Mouse (Mus musculus): Measurements from ENCODE around the gene Zmym1. TPM values are rescaled to one million over a fixed set of nuclear protein-coding genes. Genes with fewer than 3 reads are reported as not detected.
"Not testable (repeated sequence)": the region's sequence is repeated elsewhere in the genome, so short reads cannot be mapped to it uniquely, and the experiment has no call there.

The Zmym1 gene
- polyA plus RNA-seq (2011; ENCODE audit: insufficient read depth, insufficient read length, low read depth, missing spikeins): 46.0 and 57.4 TPM in 2 replicates

GRCm38 (mm10) chr4:127060585-127061290 is at the start of gene Zmym1:
TSS of gene Zmym1 (minus strand) at chr4:127061152.
- H3K4me1 ChIP-seq (ENCODE audit: control insufficient read depth, insufficient read depth, low read length): peaks cover 2% of the 10 kb centered on the region
- no peaks in the 10 kb centered on the region for H3K27me3 ChIP-seq (ENCODE audit: control insufficient read depth, insufficient read depth, low read length, poor library complexity, severe bottlenecking)
- H3K36me3 ChIP-seq (ENCODE audit: control insufficient read depth, insufficient read depth, low read length, poor library complexity, severe bottlenecking): peaks cover 30% of the 10 kb centered on the region
- no peaks in the 10 kb centered on the region for H3K9me3 ChIP-seq (replicated peaks; ENCODE audit: control insufficient read depth, insufficient read depth, low read length, poor library complexity, severe bottlenecking)
- peak within 1 kb of the TSS; percentile 54 for H3K27ac ChIP-seq (ENCODE audit: insufficient read depth, low read length)
- peak within 1 kb of the TSS; percentile 73 for H3K9ac ChIP-seq (ENCODE audit: low read depth, poor library complexity, severe bottlenecking)
- no peak for TF ChIP-seq CTCF (IDR thresholded peaks at IDR 0.05; ENCODE audit: low read depth, low read length)
- no peak for TF ChIP-seq EP300 (IDR thresholded peaks at IDR 0.05; ENCODE audit: insufficient read depth, low read depth, low read length)
- peak; percentile 85 for TF ChIP-seq POLR2A (IDR thresholded peaks at IDR 0.05; ENCODE audit: insufficient read depth, low read length)
- H3K4me3 ChIP-seq (ENCODE audit: low read depth, low read length): peak within 1 kb of the TSS; percentile 75

- Histone ChIP-seq H3K36me3 (ENCODE audit: control insufficient read depth, insufficient read depth, low read length, poor library complexity, severe bottlenecking) (no peaks in the 10 kb centered on the region; the same call in none of the 2 replicates), H3K27ac (ENCODE audit: insufficient read depth, low read length) (no peak overlapping the region), H3K9me3 (replicated peaks; ENCODE audit: control insufficient read depth, insufficient read depth, low read length, poor library complexity, severe bottlenecking) (0 out of 2 replicates have a peak, but pooled peaks cover 3% of the 10 kb centered on the region), H3K27me3 (ENCODE audit: control insufficient read depth, insufficient read depth, low read length, poor library complexity, severe bottlenecking) (no peaks in the 10 kb centered on the region), H3K4me1 (ENCODE audit: control insufficient read depth, insufficient read depth, low read length) (no peaks in the 10 kb centered on the region), H3K4me3 (ENCODE audit: low read depth, low read length) (no peak overlapping the region), H3K9ac (ENCODE audit: low read depth, poor library complexity, severe bottlenecking) (no peak overlapping the region)
- no peak for TF ChIP-seq CTCF (IDR thresholded peaks at IDR 0.05; ENCODE audit: low read depth, low read length)
- no peak for TF ChIP-seq POLR2A (IDR thresholded peaks at IDR 0.05; ENCODE audit: insufficient read depth, low read length)
Measured at GRCm38 (mm10) chr4:127110570-127110969, 49.6 kb upstream of the Zmym1 start.

DNA sequence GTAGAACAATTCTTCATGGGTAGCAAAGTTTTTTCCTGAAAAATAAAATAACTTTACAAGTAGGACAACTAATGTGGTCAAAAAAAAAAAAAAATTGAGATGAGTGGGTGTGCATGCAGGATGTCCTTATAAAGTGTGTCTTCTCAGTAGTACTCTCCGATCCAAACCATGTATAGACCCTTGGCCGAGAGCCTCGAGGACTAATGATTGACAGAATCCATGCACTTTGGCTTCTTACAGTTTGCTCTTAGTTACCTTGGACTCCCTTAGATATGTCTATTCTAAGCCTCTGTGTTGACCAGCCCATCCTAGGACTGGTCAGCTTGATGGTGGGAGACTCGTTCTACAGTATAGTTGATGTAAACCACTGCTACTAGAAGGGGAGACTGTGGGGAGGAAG is 46.6 kb upstream of the Zmym1 start:
- no peaks in the 10 kb centered on the region for H3K4me1 ChIP-seq (ENCODE audit: control insufficient read depth, insufficient read depth, low read length)
- 0 out of 2 replicates have a peak, but pooled peaks cover 3% of the 10 kb centered on the region for H3K9me3 ChIP-seq (replicated peaks; ENCODE audit: control insufficient read depth, insufficient read depth, low read length, poor library complexity, severe bottlenecking)
- no peak for TF ChIP-seq EP300 (IDR thresholded peaks at IDR 0.05; ENCODE audit: insufficient read depth, low read depth, low read length)
- no peak for TF ChIP-seq POLR2A (IDR thresholded peaks at IDR 0.05; ENCODE audit: insufficient read depth, low read length)
- no peak for TF ChIP-seq CTCF (IDR thresholded peaks at IDR 0.05; ENCODE audit: low read depth, low read length)
- no peak overlapping the region for H3K9ac ChIP-seq (ENCODE audit: low read depth, poor library complexity, severe bottlenecking)
- peaks cover 2% of the 10 kb centered on the region for H3K36me3 ChIP-seq (ENCODE audit: control insufficient read depth, insufficient read depth, low read length, poor library complexity, severe bottlenecking)
- no peaks in the 10 kb centered on the region for H3K27me3 ChIP-seq (ENCODE audit: control insufficient read depth, insufficient read depth, low read length, poor library complexity, severe bottlenecking)
- no peak overlapping the region for H3K4me3 ChIP-seq (ENCODE audit: low read depth, low read length)
- H3K27ac ChIP-seq (ENCODE audit: insufficient read depth, low read length): no peak overlapping the region

GRCm38 (mm10) chr4:127099552-127099951 is 38.6 kb upstream of the Zmym1 start:
- not testable (repeated sequence) for H3K4me3 ChIP-seq (ENCODE audit: low read depth, low read length); H3K9me3 ChIP-seq (replicated peaks; ENCODE audit: control insufficient read depth, insufficient read depth, low read length, poor library complexity, severe bottlenecking); H3K36me3 ChIP-seq (ENCODE audit: control insufficient read depth, insufficient read depth, low read length, poor library complexity, severe bottlenecking); H3K9ac ChIP-seq (ENCODE audit: low read depth, poor library complexity, severe bottlenecking); H3K4me1 ChIP-seq (ENCODE audit: control insufficient read depth, insufficient read depth, low read length); H3K27me3 ChIP-seq (ENCODE audit: control insufficient read depth, insufficient read depth, low read length, poor library complexity, severe bottlenecking); H3K27ac ChIP-seq (ENCODE audit: insufficient read depth, low read length)

- TF ChIP-seq POLR2A (IDR thresholded peaks at IDR 0.05; ENCODE audit: insufficient read depth, low read length) (no peak), EP300 (IDR thresholded peaks at IDR 0.05; ENCODE audit: insufficient read depth, low read depth, low read length) (no peak), CTCF (IDR thresholded peaks at IDR 0.05; ENCODE audit: low read depth, low read length) (no peak)
- H3K4me3 ChIP-seq (ENCODE audit: low read depth, low read length): no peak overlapping the region
- H3K9me3 ChIP-seq (replicated peaks; ENCODE audit: control insufficient read depth, insufficient read depth, low read length, poor library complexity, severe bottlenecking): no peaks in the 10 kb centered on the region
- no peak overlapping the region for H3K27ac ChIP-seq (ENCODE audit: insufficient read depth, low read length)
- no peaks in the 10 kb centered on the region; the same call in 1 of the 2 replicates for H3K36me3 ChIP-seq (ENCODE audit: control insufficient read depth, insufficient read depth, low read length, poor library complexity, severe bottlenecking)
- no peaks in the 10 kb centered on the region for H3K4me1 ChIP-seq (ENCODE audit: control insufficient read depth, insufficient read depth, low read length)
- H3K27me3 ChIP-seq (ENCODE audit: control insufficient read depth, insufficient read depth, low read length, poor library complexity, severe bottlenecking): no peaks in the 10 kb centered on the region
- no peak overlapping the region for H3K9ac ChIP-seq (ENCODE audit: low read depth, poor library complexity, severe bottlenecking)
Measured at GRCm38 (mm10) chr4:127095090-127095489, 34.1 kb upstream of the Zmym1 start.

DNA sequence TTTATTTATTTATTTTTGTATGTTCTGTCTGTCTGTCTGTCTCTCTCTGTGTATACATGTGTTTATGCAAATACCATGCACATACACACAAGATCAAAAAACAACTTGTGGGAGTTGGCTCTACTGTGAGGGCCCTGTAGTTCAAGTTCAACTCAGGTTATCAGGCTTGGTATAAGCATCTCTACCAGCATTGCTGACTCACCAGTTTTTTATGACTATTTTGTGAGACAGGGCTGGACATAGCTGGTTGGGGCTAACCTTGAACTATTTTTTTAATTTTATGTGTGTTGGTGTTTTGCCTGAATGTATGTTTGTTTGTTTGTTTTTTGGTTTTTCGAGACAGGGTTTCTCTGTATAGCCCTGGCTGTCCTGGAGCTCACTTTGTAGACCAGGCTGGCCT is 30.2 kb upstream of the Zmym1 start:
- no peaks in the 10 kb centered on the region for H3K9me3 ChIP-seq (replicated peaks; ENCODE audit: control insufficient read depth, insufficient read depth, low read length, poor library complexity, severe bottlenecking)
- H3K4me1 ChIP-seq (ENCODE audit: control insufficient read depth, insufficient read depth, low read length): no peaks in the 10 kb centered on the region
- H3K9ac ChIP-seq (ENCODE audit: low read depth, poor library complexity, severe bottlenecking): no peak overlapping the region
- TF ChIP-seq CTCF (IDR thresholded peaks at IDR 0.05; ENCODE audit: low read depth, low read length) (no peak), POLR2A (IDR thresholded peaks at IDR 0.05; ENCODE audit: insufficient read depth, low read length) (no peak), EP300 (IDR thresholded peaks at IDR 0.05; ENCODE audit: insufficient read depth, low read depth, low read length) (no peak)
- peaks cover 2% of the 10 kb centered on the region for H3K36me3 ChIP-seq (ENCODE audit: control insufficient read depth, insufficient read depth, low read length, poor library complexity, severe bottlenecking)
- no peak overlapping the region for H3K4me3 ChIP-seq (ENCODE audit: low read depth, low read length)
- H3K27ac ChIP-seq (ENCODE audit: insufficient read depth, low read length): no peak overlapping the region
- no peaks in the 10 kb centered on the region for H3K27me3 ChIP-seq (ENCODE audit: control insufficient read depth, insufficient read depth, low read length, poor library complexity, severe bottlenecking)
